Mouse (Mus musculus): ENCODE measurements at regions not wholly inside any gene's neighbourhood (a gene's known extent, or its start where the extent isn't known, plus 50 kb on each side); places are given as distances from the start of the nearest gene placed in this dataset.

DNA sequence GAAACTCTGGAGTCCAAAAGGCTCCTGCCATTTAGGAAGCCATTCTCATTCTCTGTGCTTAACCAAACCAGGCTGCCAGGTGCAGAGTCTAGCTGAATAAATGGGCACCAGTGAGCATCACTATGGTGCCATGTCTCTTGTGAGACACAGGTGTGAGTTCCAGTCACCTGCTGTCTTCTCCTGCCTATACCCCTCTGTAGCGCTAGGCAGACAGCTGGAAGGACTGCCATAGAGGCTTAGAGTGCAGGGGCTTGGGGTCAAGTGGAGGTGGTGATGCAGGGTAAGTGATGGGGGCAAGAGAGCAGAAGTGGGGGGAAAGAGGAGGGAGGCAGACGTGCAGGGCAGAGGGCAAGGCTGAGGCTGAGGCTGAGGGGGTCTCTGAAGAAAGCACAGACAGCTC, 122.7 kb upstream of the Spdye4c start:
- DNase-seq (ENCODE audit: low spot score in 2 of 2), result no peak

DNA sequence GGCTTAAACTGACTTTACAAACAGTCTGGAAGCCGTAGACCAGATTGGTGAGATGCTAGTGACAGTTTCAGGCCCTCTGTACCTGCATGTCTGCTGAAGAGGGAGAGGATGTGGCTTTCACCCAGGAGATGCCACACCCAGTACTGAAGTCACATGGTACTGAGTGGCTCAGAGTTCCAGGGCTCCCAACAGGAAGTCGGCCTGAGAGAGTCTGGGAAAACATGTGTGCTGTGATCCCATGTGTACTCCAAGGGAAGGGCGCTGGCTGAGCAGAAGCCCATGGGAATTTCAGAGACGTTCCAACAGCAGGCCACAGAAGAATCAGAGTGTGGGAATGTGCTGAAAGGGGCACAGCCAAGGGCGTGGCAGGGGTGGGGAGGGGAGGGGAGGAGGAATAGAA, 120.7 kb upstream of the Spdye4c start:
- DNase-seq (ENCODE audit: low spot score in 2 of 2), result no peak

DNA sequence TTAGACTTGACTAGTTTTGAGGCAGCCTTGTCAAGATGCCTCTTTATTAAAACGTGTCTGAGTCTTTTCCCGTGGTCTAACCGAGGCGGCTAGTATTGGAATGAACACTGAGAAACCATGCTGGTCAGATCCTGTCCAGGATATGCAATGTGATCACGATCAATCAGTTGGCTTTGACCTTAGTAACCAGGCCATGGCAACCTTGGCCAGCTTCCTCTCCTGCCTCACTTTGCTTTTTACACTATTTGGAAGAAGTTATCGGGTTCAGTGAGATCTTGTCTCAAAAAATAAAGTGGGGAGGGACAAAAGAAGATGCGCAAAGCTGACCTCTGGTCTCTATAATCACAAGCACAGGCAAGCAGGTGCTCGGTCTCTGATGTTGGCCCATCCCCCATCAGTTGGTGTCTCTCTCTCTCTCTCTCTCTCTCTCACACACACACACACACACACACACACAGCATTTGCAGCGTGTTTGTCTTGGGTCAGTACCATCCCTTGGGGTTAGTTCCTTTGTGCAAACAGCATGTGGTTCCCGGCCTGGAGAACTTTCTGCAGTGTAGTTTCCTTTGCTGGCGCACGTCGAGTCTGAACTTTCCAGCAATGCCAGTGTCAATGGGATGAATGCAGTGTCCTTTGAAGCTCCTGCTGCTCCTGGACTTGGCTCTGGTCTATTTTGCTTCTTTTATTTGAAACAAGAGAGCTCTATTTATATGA, 117.6 kb upstream of the Spdye4c start:
- no peak for DNase-seq (ENCODE audit: low spot score in 2 of 2)

DNA sequence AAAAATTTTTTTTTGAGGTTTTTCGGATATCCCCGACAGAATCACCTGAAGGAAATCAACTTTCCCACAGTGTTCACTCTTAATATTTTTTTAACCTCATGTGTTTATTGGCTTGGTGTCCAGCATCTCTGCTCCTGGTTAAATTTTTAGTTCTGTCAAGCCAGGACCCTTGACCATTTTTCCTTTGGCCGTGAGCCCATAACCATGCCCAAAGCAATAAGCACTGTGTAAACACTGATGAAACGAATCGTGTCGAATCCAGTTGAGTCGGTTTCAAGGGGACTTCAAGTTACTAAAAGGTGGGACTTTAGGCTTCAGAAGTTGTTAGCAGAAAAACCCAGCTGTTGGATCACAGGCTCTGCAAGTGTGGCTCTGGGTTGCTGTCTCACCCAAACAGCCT, 117.0 kb upstream of the Spdye4c start:
- no peak for DNase-seq (ENCODE audit: low spot score in 2 of 2)

DNA sequence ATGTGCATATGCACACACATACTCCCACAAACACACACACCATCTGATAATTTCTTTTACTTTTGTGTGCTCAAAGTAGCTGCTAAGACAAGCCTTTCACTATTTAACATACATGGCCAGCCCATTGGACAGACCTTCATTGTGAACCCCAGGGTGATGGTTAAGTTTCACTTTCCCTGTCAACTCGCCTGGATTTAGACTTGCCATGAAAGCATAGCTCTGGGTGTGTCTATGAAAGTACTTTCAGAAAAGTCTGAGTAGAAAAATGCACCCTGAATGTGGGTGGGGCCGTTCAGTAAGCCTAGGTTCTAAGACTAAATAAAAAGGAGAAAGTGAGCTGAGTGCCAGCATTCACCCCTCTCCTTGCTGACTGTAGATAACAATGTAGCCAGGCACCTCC, 113.8 kb upstream of the Spdye4c start:
- no peak for DNase-seq (ENCODE audit: low spot score in 2 of 2)

DNA sequence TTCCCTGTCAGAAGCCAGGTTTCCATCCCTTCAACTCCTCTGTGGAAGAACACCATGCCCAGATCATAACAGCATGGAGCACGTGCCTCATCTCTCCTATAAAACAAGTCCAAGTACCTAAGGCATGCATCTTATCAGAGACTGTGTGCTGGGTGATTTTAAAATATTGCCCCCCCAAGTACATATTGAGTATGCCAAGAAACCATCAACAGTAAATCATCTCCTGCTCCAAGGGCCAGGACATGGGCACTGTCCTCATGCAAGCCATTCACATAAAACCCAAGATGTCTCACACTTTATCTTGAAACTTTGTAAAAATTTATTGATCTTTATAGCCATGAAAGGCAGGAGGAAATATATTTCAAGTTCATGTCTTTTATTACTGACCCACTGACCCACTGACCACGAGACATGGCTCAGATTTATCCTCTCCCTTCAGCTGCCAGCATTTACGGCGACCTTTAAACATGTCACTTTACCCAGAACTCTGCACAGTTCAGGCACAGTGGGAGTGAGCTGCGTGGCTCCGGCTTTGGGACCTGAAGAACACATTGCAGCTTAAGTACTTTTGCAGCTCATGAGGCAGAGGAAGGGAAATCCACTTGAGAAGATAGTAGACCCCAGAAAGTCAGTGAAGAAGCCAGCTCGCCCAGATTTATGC, 99.7 kb upstream of the Spdye4c start:
- DNase-seq (ENCODE audit: low spot score in 2 of 2), result no peak

DNA sequence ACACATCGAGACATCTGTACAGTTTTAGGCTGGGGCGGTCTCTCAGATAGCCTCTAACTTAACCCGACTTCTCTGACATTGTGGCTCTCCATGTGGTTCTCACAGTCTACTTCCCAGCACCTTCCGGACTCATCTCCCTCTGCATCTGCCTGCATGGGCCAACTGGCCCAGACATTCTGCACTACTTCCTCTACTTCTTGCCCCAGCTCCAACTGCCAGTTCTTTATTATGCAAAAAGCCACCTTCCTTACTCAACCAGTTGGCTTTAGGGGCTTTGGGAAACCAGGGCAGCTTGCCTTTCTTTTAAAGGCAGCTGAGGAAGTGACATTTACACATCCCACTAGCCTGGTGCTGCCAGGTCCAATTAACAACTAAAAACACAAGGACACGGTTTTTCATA, 97.1 kb upstream of the Spdye4c start:
- no peak for DNase-seq (ENCODE audit: low spot score in 2 of 2)

DNA sequence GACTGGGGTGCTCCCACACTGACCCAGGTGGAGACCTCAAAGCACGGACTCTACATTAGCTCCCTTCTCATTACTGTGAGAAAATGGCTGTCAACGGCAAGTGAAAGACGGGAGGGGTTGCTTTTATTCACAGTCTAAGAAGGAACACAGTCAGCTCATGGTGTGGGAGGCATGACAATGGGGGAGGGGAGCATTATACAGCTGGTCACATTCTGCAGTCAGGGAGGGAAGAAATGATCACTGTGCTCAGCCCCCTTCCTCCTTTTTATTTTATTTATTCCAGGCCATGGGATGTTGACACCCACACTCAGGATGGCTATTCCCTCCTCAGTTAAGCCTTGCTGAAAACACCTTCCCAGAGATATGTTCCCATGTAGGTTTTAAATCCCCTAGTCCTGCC, 93.1 kb upstream of the Spdye4c start:
- DNase-seq (ENCODE audit: low spot score in 2 of 2), result no peak

DNA sequence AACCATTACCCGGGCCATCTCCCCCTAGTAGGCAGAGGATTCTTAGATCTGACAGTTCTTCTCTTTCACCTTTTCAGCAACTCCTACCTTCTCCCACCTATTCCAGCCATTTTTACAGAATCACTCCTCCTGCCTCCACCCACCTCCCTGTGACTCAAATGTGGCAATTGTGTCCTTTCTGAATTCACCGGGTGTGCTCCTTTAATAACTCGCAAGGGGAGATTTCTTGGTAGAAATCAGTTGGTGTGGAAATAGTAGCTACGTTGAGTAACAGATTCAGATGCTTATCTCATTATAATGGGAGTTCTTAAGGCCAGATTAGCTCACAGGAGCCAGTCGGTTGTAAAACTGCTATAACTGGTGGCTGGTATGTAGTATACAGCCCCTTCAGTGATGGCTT, 92.4 kb upstream of the Spdye4c start:
- DNase-seq (ENCODE audit: low spot score in 2 of 2), result no peak

DNA sequence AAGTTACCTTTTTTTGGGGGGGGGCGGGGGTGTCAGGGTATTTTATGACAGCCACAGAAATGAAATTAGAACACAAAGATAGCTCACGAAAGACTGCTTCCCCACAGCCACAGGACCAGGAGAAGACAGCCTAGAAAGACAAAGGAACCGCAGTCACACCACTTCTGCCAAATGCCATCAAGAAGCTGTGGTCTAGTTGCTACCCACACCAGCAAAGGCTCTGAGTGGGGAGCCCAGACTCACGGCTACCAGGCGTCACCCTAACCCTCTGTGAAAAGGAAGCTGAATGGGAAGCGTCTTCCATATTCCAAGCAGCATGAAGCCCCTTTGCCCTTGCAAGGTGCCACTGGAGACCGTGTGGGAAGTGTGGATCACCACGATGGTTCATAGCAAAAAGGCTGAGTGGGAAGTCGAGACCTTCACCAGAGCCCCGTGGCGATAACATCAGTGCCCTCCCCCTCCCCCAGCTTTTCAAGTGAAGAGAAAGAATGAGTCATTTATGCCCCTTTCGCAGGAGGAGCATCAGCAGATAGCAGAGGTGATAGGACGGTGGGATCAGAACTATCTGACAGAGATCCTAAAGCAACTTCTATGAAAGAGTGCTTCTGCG, 91.3 kb upstream of the Spdye4c start:
- DNase-seq (ENCODE audit: low spot score in 2 of 2), result no peak

DNA sequence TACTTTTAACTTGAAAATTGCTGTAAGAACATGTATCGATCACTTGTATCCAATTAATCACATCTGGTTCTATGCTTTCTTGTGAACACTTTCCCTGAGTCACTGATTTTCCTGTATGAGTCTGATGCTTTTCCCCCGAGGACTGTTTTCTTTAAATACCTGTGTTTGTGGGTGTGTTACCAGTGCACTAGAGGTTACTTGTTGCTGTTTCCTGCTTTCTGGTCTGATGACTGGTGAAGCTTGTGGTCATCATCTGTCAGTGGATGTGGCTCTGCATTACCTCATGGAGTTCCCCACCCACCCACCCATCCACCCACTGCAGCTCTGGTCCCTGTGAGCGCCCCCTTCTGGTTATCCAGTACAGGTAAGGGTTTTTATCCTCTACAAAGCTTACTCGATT, 88.3 kb upstream of the Spdye4c start:
- DNase-seq (ENCODE audit: low spot score in 2 of 2), result no peak

DNA sequence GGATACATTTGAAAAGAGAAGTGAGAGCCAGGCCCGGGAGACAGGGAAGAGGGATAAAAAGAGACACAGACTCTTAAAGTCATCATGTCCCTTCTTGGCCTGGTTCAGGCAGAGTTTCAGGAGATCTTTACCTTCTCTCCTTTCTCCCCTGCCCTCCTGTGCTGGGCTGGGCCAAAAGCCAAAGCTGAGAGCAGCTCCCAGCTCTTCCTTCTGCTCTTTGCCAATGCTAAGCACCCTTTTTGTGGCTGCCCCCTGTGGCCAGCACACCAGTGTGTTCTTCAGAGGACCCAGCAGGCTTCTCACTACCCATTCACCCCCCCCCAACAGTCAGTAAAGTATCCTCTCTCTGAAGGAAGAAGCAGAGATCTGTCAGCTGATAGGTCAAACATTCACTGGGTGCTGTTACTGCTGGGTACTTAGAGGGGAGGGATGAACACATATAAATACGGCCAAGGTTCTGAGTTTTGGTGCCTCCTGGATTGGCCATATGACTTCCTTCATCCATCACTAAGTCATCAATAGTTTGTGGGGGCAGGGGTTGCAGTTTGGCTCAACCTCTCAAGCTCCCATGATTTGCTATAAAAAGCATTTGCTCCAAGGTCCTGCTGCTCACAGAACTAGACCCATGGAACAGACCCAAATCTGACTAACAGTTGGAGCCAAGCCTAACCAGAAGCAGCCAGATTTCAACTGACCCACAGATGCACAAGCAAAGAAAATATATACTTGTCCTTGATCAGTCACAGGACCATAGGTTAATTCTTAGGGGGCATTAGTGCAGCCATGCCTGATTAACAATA, 87.7 kb upstream of the Spdye4c start:
- DNase-seq (ENCODE audit: low spot score in 2 of 2), result no peak

DNA sequence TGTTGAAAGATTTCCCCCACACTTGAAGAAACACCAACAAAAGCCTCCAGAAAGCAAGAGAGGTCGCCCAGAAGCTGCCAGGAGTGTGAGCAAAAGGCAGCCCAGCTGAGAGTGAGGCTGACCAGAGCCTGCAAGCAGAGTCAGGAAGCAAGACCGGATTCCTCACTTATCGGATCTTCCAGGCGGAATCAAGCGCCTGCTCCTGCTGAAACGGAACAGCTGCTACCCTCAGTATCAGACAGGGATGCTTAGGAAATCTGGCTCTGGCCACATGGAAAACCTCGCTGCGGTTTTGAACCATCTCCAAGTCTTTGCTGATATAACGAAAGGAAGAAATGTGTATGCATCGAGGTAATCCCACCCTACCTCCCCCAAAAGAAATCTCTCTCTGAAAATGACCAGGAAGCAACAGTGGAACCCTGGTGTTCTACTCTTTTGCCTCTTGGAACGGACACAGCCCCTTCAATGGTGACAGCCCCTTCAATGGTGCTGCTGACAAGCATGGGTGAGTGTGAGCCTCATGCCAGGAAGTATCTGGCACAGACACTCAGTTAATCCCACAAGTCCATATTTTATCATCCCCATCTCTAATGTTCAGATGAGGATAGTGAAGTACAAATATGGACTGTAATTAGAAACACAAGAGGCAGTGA, 83.3 kb upstream of the Spdye4c start:
- DNase-seq (ENCODE audit: low spot score in 2 of 2), result no peak

DNA sequence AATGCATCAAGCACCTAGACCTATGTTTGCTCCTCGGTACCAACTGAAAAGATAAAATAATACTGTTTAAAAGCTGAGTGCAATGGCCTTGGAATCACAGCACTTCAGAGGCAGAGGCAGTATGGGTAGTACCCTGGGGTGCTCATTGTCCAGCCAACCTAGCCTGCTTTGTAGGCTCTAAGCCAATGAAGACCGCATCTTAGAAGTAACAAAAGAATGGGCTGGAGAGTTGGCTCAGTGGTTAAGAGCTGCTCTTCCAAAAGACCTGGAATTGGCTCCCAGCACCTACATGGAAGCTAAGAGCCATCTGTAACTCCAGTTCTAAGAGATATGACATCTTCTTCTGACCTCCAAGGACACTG, 82.8 kb upstream of the Spdye4c start:
- no peak for DNase-seq (ENCODE audit: low spot score in 2 of 2)

DNA sequence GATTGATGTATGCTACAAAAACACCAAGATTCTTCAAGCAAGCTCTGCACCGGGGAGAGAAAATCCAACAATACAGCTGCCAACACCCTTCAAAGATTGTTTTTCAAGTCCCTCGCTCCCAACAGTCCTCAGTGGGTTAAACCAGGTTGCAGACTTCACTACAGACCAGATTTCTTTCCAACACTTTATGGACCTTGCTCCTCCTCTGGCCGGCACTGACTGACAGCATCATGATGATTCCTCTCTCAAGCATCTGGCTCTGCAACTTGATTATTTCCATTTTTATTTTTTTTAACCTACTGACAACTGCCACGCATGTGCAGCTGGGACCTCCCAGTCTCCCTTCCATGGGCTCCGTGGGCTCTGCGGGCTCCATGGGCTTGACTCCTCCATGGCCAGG, 79.7 kb upstream of the Spdye4c start:
- DNase-seq (ENCODE audit: low spot score in 2 of 2), result no peak

DNA sequence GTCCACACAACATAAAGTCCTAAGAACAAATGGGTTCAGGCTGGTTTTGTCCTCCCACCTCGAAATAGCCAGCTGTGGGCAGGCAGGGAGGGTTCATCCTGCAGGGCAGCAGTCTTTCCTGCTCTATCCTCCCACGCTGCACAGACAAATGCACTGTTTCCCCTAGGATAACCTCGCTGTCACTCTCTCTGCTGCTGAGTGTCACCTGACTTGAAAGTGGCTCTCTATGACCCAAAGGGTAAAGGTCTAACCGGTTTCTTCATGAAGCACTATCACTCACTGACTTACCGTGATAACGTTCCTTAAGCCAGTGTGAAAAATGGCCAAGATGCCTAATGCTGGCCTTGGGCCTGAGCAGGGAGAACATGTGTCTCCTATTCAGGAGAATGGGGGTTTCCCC, 78.2 kb upstream of the Spdye4c start:
- DNase-seq (ENCODE audit: low spot score in 2 of 2), result no peak

DNA sequence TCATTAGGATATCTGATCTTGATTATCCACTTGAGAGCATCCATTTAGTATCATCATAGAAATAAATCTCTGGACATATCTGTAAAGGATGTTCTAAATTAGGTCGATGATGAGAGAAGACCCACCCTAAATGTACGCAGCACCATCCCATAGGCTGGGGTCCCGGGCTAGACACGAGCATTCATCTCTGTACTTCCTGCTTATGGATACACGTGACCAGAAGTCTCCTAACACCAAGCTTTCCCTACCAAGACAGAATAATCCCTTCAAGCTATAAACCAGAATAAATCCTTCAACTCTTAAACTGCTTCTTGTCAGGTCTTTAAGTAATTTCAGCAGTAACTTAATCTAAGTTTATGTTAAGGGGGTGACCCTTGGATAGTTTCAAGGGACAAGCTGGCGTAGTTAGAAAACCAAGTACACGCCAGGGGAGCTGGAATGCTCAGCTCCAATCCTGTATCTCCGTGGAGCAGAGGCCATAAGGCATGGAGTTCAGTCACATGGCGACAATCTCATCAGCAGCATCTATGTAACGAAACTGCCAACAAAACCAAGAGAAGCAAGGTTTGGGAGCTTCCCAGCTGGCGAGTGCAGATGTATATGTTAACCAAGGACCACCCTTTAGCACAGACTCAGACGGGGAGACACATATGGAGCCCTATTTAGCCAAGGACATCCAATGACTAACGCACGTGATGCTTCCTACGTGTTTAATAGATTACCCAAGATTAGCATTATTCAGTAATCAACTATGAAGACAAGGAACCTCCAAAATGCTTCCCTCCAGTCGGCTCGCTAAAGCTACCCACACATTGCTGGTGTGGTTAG, 76.3 kb upstream of the Spdye4c start:
- DNase-seq (ENCODE audit: low spot score in 2 of 2), result no peak

DNA sequence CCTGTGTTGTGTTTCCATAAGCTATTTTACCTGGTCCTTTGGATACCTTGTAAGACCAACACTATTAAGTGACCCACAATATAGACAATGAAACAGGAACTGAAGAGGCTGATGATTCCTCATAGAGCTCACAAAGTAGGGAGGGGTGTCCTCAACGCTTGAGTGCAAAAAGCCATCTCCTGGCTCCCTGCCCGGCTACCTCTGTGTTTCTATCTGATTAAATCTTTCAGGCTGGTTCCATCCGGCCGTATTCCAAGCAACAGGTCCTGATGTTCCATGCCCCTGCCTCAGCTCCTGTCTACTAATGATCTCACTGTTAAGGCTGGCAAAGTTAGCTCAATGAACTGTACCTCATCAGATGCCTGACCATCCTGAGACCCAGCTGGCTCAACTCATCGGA, 75.3 kb upstream of the Spdye4c start:
- no peak for DNase-seq (ENCODE audit: low spot score in 2 of 2)

DNA sequence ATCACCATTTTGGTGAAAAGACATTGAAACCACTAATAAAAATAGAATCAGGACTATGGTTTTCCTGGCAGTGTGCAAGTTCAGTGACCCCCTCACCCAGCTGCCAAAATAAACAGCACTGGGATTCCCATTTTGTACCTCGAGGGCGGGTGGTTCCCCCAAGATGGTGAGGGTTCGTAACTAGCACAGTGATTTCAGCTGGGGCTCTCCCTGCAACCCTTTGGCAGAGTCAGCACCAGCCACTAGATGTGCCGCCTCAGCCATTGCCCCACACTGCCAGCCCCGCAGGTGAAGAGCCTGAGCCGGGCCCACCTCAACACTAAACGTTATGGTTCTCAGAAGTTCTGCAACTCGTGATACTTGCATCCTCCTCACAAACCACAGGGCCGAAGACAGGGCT, 74.3 kb upstream of the Spdye4c start:
- no peak for DNase-seq (ENCODE audit: low spot score in 2 of 2)

DNA sequence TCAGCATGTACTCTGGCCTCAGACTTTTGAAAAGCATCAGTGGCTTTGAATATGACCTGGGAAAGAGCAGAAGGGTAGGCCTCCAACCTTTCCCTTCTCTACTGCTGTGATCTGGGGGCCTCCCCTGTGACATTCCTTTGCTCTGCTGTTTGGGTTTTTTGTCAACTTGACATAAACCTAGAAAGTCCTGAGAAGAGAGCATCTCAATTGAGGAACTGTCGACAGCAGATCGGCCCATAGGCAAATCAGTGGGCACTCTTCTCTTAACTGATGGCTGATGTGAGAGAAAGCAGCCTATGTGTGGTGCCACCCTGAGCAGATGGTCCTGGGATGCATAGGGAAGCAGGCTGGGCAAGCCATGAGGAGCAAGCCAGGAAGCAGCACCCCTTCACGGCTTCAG, 72.9 kb upstream of the Spdye4c start:
- no peak for DNase-seq (ENCODE audit: low spot score in 2 of 2)

Measured in layer of hippocampus, adult 8-10 months (tissue).